16 mouse cellular contexts compared by ENCODE assay signal in genomic region chr8:45631023-45631422, GRCm38 (mm10).
"Had no signal": no experiment of that assay in that cellular context is flagged by ENCODE, and none has a peak within 500 bp of the region (broad histone marks: within the 10 kb centered on the region; RNA-seq: fewer than 3 reads in every experiment).

No protein-coding gene starts in this region.

- H3K9me3 ChIP-seq: kidney, embryonic 15.5 days; limb, embryonic 12.5 days; limb, embryonic 15.5 days; lung, embryonic 15.5 days had no signal

- H3K4me3 ChIP-seq: kidney, embryonic 15.5 days; limb, embryonic 12.5 days; lung, embryonic 15.5 days had no signal

- H3K9ac ChIP-seq: kidney, embryonic 15.5 days; limb, embryonic 12.5 days; limb, embryonic 15.5 days; lung, embryonic 15.5 days had no signal

- H3K27me3 ChIP-seq: kidney, embryonic 15.5 days; limb, embryonic 12.5 days; limb, embryonic 15.5 days; lung, embryonic 15.5 days had no signal

- DNase-seq: kidney, adult 8-10 months; kidney, postnatal 10 days; kidney, postnatal 36 days; layer of hippocampus, postnatal 36 days; left cerebral cortex, postnatal 4 days; lung, adult 18-20 months; lung, postnatal 10 days; lung, postnatal 36 days; midbrain, embryonic 14.5 days; thymus, adult 18-20 months; thymus, postnatal 36 days had no signal

- H3K27ac ChIP-seq: kidney, embryonic 15.5 days; left cerebral cortex, adult 2 months; limb, embryonic 12.5 days; limb, embryonic 15.5 days; lung, embryonic 15.5 days had no signal

- H3K4me1 ChIP-seq: limb, embryonic 15.5 days; lung, embryonic 15.5 days had no signal

- H3K36me3 ChIP-seq: kidney, embryonic 15.5 days; limb, embryonic 12.5 days; limb, embryonic 15.5 days; lung, embryonic 15.5 days had no signal

- H3K4me2 ChIP-seq: limb, embryonic 15.5 days; lung, embryonic 15.5 days had no signal
